Mouse (Mus musculus) gastrocnemius, adult 2 months (tissue): ENCODE results near the gene 4933427D14Rik. TPM values are rescaled to one million over a fixed set of nuclear protein-coding genes. Genes with fewer than 3 reads are reported as not detected.
A peak's percentile ranks its signal among the peaks of the same experiment; 100 is the strongest.

Experiments
- DNase-seq: peaks from one replicate; pipeline ENCODE4 v3.0.0; 2022
- H3K27ac ChIP-seq: fragments of 200-600 bp; 2 replicates; pipeline ENCODE4 v1.8.1; 2022; ENCODE audit warnings: mild to moderate bottlenecking
- H3K4me3 ChIP-seq: fragments of 200-600 bp; 2 replicates; pipeline ENCODE4 v1.8.1; 2022; ENCODE audit warnings: mild to moderate bottlenecking, moderate library complexity
- CTCF ChIP-seq: fragments of 200-600 bp; IDR thresholded peaks from 2 replicates; pipeline ENCODE4 v1.8.1; 2022; ENCODE audit warnings: antibody characterized with exemption, mild to moderate bottlenecking, moderate library complexity
- intact Hi-C: fragments of 180-260 bp; cut with DNase I; formaldehyde crosslinking; loops from one replicate; pipeline ENCODE4 v1.15.1; 2025
- total RNA-seq, 2 experiments: library from RNA; stranded (reverse); gene quantifications; 2 replicates each; pipeline ENCODE4 v1.2.3; 2021

Gene 4933427D14Rik
- total RNA-seq, 2 experiments from 2014 or later, result 2.0 to 2.6 TPM

DNA sequence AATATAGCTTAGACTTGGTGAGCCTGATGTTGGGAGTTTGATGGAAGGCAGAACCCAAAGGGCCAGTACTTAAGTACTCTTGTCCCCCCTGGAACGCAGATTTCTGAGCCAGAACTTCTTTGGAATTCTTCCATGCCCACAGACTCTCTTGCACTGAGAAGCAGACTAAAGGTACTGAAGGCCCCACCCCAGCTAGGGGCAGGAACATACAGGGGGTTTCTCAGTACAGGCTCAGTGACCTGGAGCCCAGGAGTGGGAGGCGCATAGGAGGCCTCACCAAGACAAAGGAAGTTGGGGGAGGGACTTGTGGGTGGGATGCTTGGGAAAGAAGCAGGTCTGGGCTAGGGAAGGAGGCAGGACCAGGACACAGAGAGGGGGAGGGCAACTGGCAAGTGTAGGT is 56.1 kb downstream of the 4933427D14Rik start:
- TF ChIP-seq CTCF, result no peak
- H3K27ac ChIP-seq, result no peak overlapping the region
- H3K4me3 ChIP-seq, result no peak overlapping the region
- DNase-seq, result no peak
- intact Hi-C loops, result no loop called here

DNA sequence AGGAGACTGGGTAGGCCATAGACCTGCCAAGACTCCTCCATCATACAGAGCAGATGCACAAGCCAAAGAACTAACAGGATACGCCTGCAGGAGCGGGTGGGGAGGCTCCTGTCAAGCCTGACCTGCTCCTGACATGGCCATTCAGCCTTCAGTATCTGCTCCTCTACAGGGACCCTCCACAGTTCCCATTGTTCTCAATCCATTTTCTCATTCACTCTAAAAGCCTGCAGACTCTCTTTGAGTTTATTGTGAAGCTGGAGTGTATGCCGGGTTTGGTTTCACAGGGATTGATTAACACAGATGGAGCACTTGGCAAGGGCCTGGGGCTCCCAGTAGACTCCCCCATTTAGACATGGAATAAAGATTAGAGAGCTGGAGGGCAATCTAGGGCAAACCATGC is 59.3 kb downstream of the 4933427D14Rik start:
- Histone ChIP-seq H3K4me3 (no peak overlapping the region), H3K27ac (no peak overlapping the region)
- intact Hi-C loops, result no loop called here
- no peak for DNase-seq
- no peak for TF ChIP-seq CTCF

DNA sequence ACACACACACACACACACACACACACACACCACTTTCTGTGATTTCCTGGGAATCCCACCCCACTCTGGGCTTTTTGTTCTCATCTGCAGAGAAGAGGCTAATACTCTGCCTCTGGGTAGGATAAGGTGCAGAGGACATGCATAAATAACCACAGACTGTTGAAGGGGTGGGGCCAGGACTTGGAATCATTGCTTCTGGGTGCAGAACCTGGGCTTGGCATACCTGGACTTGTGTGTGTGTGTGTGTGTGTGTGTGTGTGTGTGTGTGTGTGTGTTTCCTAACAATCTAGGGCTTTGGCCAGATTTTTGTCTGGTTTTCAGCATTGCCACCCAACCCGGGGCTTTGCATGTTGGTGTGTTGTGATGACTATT is 61.4 kb downstream of the 4933427D14Rik start:
- no peak for DNase-seq
- TF ChIP-seq CTCF, result no peak
- Histone ChIP-seq H3K27ac (no peak overlapping the region), H3K4me3 (no peak overlapping the region)
- intact Hi-C loops, result loop anchor here (2.0 kb wide), 1 partner anchor 93 kb away; no protein-coding TSS in a partner anchor

DNA sequence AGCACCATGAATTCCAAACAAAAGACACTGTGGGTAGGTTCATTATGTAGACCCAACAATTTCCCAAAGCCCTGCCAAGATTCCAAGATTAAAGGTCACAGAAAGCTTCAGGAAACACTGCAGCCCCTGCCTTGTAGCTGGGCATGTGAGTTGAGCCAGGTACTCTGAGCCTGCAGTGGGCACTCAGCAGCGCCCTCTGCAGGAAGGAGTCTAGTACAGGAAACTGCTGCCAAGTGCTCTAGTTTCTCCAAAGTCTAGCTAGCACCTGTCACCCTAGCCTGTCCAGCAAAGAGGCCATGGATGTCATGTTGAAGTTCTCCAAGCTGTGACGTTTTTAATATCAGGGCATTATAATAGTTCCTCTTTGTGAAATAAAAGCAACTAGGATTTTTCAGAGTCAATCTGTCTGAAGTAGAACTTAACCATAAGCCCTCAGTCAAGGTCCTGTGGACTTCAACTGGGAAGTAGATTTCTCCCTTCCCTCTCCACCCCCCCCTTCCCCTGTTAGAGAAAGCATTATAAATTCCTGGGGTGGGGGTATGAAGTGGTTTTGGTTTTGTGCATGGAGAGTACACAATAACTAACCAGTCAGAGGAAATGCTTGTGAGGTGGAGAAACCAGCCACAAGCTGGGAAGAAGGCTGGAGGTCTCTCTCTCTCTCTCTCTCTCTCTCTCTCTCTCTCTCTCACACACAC is 61.9 kb downstream of the 4933427D14Rik start:
- Histone ChIP-seq H3K4me3 (no peak overlapping the region), H3K27ac (no peak overlapping the region)
- intact Hi-C loops, result loop anchor here (2.0 kb wide), 1 partner anchor 93 kb away; no protein-coding TSS in a partner anchor
- peak; percentile 85 for TF ChIP-seq CTCF
- DNase-seq, result peak; percentile 79

DNA sequence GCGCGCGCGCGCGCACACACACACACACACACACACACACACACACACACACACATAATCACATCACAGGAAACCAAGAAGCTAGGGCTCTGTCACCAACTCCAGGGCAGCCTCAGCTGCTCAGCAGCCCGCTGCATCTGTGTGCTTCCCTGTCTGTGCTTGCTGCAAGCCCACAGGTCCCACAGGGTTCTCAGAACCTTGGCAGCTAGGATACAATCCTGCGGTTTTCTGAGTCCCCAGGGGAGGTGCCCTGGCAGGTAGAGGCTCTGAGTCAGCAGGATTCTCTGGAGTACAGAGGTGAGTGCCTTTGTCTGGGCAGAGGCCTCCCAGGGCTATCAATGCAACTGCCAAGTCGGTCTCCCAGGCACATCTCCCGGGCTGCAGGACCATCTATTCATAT is 64.4 kb downstream of the 4933427D14Rik start:
- intact Hi-C loops, result no loop called here
- DNase-seq, result peak; percentile 32

DNA sequence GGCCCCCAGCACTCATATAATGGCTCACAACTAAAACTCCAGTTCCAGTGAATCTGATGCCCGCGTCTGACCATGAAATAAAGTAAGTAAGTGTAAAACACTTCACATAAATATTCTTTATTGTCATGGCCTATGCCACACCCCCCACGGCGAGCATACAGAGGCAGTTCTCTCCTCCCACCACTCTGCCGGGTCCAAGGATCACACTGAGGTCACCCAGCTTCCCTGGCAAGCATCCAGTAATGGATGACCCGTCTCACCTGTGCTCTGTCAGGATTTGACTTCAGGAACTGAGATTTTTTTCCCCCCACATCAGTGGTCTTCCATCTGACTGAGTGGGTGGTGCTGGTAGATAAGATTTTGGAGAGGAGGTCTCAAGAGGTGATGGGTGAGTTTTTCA is 67.1 kb downstream of the 4933427D14Rik start:
- Histone ChIP-seq H3K4me3 (no peak overlapping the region), H3K27ac (no peak overlapping the region)
- DNase-seq, result no peak
- TF ChIP-seq CTCF, result no peak
- intact Hi-C loops, result no loop called here

More for the DNA sequence above, 64.4 kb downstream of the 4933427D14Rik start:
- no peak overlapping the region for H3K27ac ChIP-seq
- no peak overlapping the region for H3K4me3 ChIP-seq
- TF ChIP-seq CTCF, result no peak

DNA sequence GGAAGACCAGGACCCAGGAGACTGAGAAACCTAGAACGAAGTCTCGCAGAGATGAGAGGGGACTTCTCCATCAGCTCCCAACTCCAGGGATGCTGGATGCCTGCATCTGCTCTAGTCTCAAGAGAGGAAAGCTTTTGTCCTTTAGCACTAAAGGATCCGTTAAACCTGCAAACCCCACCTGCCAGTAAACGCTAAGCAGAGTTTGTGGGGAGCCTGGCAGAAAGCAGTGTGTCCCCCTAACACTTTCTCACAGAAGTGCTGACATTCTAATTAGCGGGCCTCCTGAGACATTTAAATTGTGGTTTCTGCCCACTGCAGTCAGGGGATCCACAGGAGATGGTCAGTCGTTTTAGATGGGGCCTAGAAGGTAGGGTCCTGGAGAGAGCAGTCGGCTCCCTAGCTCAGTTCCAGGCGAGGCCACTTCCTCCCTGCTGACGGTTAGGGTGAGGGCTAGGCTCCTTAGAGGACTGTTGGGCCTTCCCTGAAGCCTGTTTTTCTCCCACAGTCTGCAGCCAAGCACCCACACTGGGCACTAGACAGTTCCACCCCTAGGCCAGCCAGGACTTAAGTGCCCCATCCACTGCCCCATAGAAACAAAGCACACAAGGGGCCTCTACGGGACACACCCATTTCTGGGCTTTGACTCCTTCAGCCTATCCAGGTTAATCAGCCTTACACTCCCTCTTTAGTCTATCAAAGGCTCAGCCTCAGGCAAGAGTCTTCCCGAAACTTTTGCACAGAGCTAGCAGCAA is 70.9 kb downstream of the 4933427D14Rik start:
- Histone ChIP-seq H3K27ac (peak overlapping the region; percentile 76), H3K4me3 (peak overlapping the region; percentile 78)
- no peak for DNase-seq
- no peak for TF ChIP-seq CTCF
- intact Hi-C loops, result loop anchor here (2.0 kb wide), 1 partner anchor 70 kb away; the partner anchor contains the start of genes 4933427D14Rik, Gm43951 and Txndc17

DNA sequence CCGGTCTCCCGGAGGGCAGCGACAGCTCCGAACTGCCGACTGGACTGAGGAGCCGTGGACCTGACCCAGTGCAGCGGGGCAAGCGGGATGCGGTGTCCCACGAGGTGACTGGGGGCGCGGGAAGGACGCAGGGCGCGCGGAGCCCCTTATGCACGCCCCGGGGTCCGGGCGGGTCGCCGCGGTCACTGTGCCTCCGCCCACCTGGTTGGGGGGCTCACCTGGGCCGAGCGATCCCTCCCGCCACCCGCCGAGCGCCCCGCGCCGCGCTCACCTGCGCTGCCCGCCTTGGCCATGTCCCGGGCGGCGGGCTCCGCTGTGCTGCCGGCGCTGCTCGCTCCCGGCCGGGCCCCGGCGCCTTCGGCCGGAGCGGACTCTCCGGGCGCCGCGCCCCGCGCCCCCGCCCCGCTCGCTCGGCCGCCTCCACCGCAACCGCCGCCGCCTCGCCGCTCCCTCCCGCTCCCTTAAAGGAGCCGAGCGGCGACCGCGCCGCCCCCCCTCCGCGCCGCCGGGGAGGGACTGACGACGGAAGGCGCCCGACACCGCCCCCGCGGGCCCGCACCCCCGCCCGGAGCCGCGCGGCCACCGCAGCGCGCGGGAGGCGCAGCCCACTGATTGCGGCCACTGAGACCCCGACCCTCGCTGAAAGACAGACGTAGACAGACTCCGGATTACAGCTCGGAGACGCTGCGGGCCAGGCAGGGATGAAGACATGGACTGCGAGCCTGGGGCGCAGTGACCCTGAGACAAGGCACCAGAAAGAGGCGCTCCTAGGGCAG is 71.7 kb downstream of the 4933427D14Rik start, which contains the start of gene Pitpnm3:
Pitpnm3 (minus strand) TSS at position 396 of the 776 bp plus-strand sequence.
- Histone ChIP-seq H3K4me3 (peak within 1 kb of the TSS; percentile 78), H3K27ac (peak within 1 kb of the TSS; percentile 79)
- DNase-seq, result peak; percentile 82
- no peak for TF ChIP-seq CTCF
- intact Hi-C loops, result loop anchor here (2.0 kb wide), 1 partner anchor 71 kb away; the partner anchor contains the start of genes 4933427D14Rik, Gm43951 and Txndc17

DNA sequence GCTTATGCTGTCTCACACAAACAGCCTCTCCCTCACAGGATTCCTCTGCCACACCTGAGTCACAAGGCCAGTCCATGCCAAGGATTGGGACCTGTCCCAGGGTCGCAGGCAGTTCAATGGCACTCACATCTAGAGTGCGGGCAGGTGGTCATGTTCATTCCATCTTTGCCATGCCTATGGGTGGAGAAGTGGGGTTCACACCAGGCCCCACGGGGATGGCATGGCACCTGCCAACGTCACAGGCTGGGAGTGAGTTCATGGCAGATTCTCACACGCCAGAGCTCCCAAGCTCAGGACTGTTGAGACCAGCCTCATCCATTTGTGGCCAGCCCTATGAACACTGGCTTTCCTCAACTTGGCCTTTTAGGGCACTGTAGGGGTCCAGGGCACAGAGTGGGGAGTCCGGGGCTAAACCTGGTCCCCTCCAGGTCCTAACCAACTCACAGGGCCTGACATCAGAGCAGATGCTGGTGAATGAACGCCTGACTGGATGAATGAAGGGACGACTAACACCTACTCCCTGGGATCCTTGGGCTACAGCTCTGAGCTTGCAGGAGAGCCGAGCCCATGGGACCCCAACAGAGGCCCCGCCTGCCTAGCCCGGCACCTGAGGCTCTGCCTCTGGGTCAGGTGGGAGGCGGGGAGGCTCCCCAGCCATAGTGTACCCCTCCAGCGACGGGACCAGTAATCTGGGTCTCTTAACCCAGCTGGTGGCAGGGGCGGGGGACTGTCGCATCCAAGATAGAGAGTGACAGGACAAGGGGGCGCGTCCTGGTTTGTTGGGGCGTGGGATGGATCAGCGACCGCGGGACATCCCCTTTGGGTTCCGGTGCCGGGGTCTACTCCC is 72.5 kb downstream of the 4933427D14Rik start:
- H3K4me3 ChIP-seq, result peak overlapping the region; percentile 78
- intact Hi-C loops, result no loop called here
- no peak for TF ChIP-seq CTCF

DNA sequence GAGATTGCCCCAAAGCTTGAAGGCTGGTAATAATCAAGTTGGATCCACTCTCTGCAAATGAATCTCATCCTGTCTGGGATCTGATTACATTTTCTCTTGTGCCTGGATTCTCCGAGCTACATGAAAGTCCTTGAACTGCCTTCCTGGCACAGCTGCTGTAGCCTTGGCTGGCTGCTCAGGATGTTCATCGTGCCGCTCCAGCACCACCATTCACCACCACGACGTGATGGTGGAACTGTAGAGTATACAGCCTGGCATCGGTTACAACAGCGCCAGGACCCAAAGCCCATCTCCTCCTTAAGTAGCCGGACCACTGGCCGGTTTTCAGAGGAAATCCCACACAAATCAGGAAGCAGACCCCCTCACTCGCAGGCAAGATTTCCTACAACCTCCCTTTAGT is 74.2 kb downstream of the 4933427D14Rik start:
- peak; percentile 72 for DNase-seq
- peak overlapping the region; percentile 88 for H3K27ac ChIP-seq
- intact Hi-C loops, result no loop called here

More for the DNA sequence above, 72.5 kb downstream of the 4933427D14Rik start:
- peak overlapping the region; percentile 88 for H3K27ac ChIP-seq
- no peak for DNase-seq

DNA sequence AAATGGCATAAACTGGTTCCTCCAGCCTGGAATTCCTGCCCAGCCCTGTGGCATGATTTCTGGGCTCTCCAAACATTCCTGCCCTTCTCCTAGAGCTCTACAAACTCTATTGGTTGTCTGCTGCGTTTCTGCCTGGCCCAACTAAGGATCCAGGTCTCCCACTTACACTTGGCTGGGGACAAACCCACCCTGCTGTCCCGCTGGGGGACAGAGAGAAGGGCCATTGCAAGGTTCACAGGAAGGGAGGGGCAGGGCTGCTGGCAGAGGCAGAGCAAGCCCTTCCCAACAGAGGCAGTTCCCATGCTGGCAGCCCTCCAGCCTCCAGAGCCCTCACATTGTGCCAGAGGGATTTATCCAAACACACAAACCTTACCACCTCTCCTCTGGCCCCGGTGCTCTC is 75.0 kb downstream of the 4933427D14Rik start:
- DNase-seq, result peak; percentile 79
- TF ChIP-seq CTCF, result no peak
- peak overlapping the region; percentile 88 for H3K27ac ChIP-seq
- intact Hi-C loops, result no loop called here
- peak overlapping the region; percentile 27 for H3K4me3 ChIP-seq

More for the DNA sequence above, 74.2 kb downstream of the 4933427D14Rik start:
- peak overlapping the region; percentile 27; the same call in 1 of the 2 replicates for H3K4me3 ChIP-seq
- TF ChIP-seq CTCF, result no peak

DNA sequence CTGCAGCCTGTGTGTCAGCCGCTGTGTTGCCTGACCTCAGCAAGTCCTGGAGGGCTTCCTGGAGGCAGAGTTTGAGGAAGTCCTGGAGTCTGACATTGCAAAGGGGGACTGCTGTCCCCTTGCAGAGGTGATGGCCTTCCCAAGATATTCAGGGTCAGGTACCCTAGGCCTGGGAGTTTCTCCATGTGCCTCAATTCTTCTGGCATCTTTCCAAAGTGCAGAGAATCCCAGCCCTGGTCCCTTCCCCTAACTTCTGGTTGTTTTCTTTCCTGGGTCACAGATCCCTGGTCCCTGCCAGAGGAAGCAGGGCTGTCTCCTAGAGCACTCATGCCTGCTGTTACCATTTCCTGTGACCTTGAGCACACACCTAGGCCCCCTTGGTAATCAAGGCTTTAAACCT is 75.6 kb downstream of the 4933427D14Rik start:
- no peak for DNase-seq
- Histone ChIP-seq H3K27ac (peak overlapping the region; percentile 88), H3K4me3 (no peak overlapping the region)
- intact Hi-C loops, result no loop called here
- no peak for TF ChIP-seq CTCF
